Mouse (Mus musculus): ENCODE measurements around the gene Slc2a9. TPM values are rescaled to one million over a fixed set of nuclear protein-coding genes. Genes with fewer than 3 reads are reported as not detected.

Slc2a9 gene
- polyA plus RNA-seq, 1 experiment from 2014 or later: 4.0 TPM

- Histone ChIP-seq H3K27ac (ENCODE audit: low read length) (no peak overlapping the region), H3K9me3 (replicated peaks; ENCODE audit: control insufficient read depth, low read length) (no peaks in the 10 kb centered on the region), H3K27me3 (ENCODE audit: control insufficient read depth, insufficient read depth, low read depth, low read length) (no peaks in the 10 kb centered on the region), H3K4me3 (ENCODE audit: low read depth, low read length) (no peak overlapping the region), H3K4me2 (ENCODE audit: low read depth, low read length) (no peak overlapping the region), H3K4me1 (ENCODE audit: control insufficient read depth, low read depth, low read length) (no peaks in the 10 kb centered on the region), H3K9ac (ENCODE audit: low read depth, low read length) (no peak overlapping the region), H3K36me3 (ENCODE audit: control insufficient read depth, insufficient read depth) (no peaks in the 10 kb centered on the region)
- no peak for ATAC-seq (ENCODE audit: low read depth)
- WGBS (ENCODE audit: insufficient replicate concordance): 61% methylated on average over 3 of the region's 3 CpGs
Observed at GRCm38 (mm10) chr5:38402288-38402687, 100.7 kb downstream of the Slc2a9 start.

- ATAC-seq (ENCODE audit: low read depth): no peak
- 25% methylated on average over 2 of the region's 2 CpGs for WGBS (ENCODE audit: insufficient replicate concordance)
Observed at GRCm38 (mm10) chr5:38388857-38389256, 114.1 kb downstream of the Slc2a9 start.

GRCm38 (mm10) chr5:38388420-38388823 is 114.5 kb downstream of the Slc2a9 start:
- ATAC-seq (ENCODE audit: low read depth): no peak
- no peaks in the 10 kb centered on the region for H3K9me3 ChIP-seq (replicated peaks; ENCODE audit: control insufficient read depth, low read length)
- H3K36me3 ChIP-seq (ENCODE audit: control insufficient read depth, insufficient read depth): no peaks in the 10 kb centered on the region
- H3K4me1 ChIP-seq (ENCODE audit: control insufficient read depth, low read depth, low read length): no peaks in the 10 kb centered on the region
- no peak overlapping the region for H3K4me2 ChIP-seq (ENCODE audit: low read depth, low read length)
- H3K4me3 ChIP-seq (ENCODE audit: low read depth, low read length): no peak overlapping the region
- WGBS (ENCODE audit: insufficient replicate concordance): 39% methylated on average over 10 of the region's 10 CpGs
- no peak overlapping the region for H3K27ac ChIP-seq (ENCODE audit: low read length)
- H3K9ac ChIP-seq (ENCODE audit: low read depth, low read length): no peak overlapping the region
- no peaks in the 10 kb centered on the region for H3K27me3 ChIP-seq (ENCODE audit: control insufficient read depth, insufficient read depth, low read depth, low read length)

More at GRCm38 (mm10) chr5:38388857-38389256, 114.1 kb downstream of the Slc2a9 start:
- H3K4me1 ChIP-seq (ENCODE audit: control insufficient read depth, low read depth, low read length): no peaks in the 10 kb centered on the region
- no peak overlapping the region for H3K4me2 ChIP-seq (ENCODE audit: low read depth, low read length)
- H3K9me3 ChIP-seq (replicated peaks; ENCODE audit: control insufficient read depth, low read length): no peaks in the 10 kb centered on the region
- H3K36me3 ChIP-seq (ENCODE audit: control insufficient read depth, insufficient read depth): no peaks in the 10 kb centered on the region
- no peaks in the 10 kb centered on the region for H3K27me3 ChIP-seq (ENCODE audit: control insufficient read depth, insufficient read depth, low read depth, low read length)
- H3K9ac ChIP-seq (ENCODE audit: low read depth, low read length): no peak overlapping the region
- no peak overlapping the region for H3K4me3 ChIP-seq (ENCODE audit: low read depth, low read length)
- no peak overlapping the region for H3K27ac ChIP-seq (ENCODE audit: low read length)

- H3K4me2 ChIP-seq (ENCODE audit: low read depth, low read length): no peak overlapping the region
- H3K9ac ChIP-seq (ENCODE audit: low read depth, low read length): no peak overlapping the region
- H3K27ac ChIP-seq (ENCODE audit: low read length): no peak overlapping the region
- no peaks in the 10 kb centered on the region for H3K27me3 ChIP-seq (ENCODE audit: control insufficient read depth, insufficient read depth, low read depth, low read length)
- no peaks in the 10 kb centered on the region for H3K4me1 ChIP-seq (ENCODE audit: control insufficient read depth, low read depth, low read length)
- WGBS (ENCODE audit: insufficient replicate concordance): 65% methylated on average over 5 of the region's 5 CpGs
- no peak for ATAC-seq (ENCODE audit: low read depth)
- H3K9me3 ChIP-seq (replicated peaks; ENCODE audit: control insufficient read depth, low read length): no peaks in the 10 kb centered on the region
- H3K36me3 ChIP-seq (ENCODE audit: control insufficient read depth, insufficient read depth): peaks cover under 1% of the 10 kb centered on the region; the same call in 1 of the 2 replicates
- no peak overlapping the region for H3K4me3 ChIP-seq (ENCODE audit: low read depth, low read length)
Observed at GRCm38 (mm10) chr5:38379970-38380369, 123.0 kb downstream of the Slc2a9 start.

- H3K27me3 ChIP-seq (ENCODE audit: control insufficient read depth, insufficient read depth, low read depth, low read length): no peaks in the 10 kb centered on the region
- ATAC-seq (ENCODE audit: low read depth): no peak
- 35% methylated on average over 5 of the region's 5 CpGs for WGBS (ENCODE audit: insufficient replicate concordance)
- no peaks in the 10 kb centered on the region for H3K4me1 ChIP-seq (ENCODE audit: control insufficient read depth, low read depth, low read length)
- no peak overlapping the region for H3K4me3 ChIP-seq (ENCODE audit: low read depth, low read length)
- no peaks in the 10 kb centered on the region for H3K9me3 ChIP-seq (replicated peaks; ENCODE audit: control insufficient read depth, low read length)
- no peak overlapping the region for H3K9ac ChIP-seq (ENCODE audit: low read depth, low read length)
- peaks cover 3% of the 10 kb centered on the region; the same call in 1 of the 2 replicates for H3K36me3 ChIP-seq (ENCODE audit: control insufficient read depth, insufficient read depth)
- no peak overlapping the region for H3K4me2 ChIP-seq (ENCODE audit: low read depth, low read length)
- H3K27ac ChIP-seq (ENCODE audit: low read length): no peak overlapping the region
Observed at GRCm38 (mm10) chr5:38372369-38372768, 130.6 kb downstream of the Slc2a9 start.

GRCm38 (mm10) chr5:38371308-38371707 is 131.6 kb downstream of the Slc2a9 start:
- Histone ChIP-seq H3K9me3 (replicated peaks; ENCODE audit: control insufficient read depth, low read length) (no peaks in the 10 kb centered on the region), H3K36me3 (ENCODE audit: control insufficient read depth, insufficient read depth) (peaks cover 3% of the 10 kb centered on the region; the same call in 1 of the 2 replicates), H3K4me3 (ENCODE audit: low read depth, low read length) (no peak overlapping the region), H3K4me1 (ENCODE audit: control insufficient read depth, low read depth, low read length) (peaks cover 4% of the 10 kb centered on the region; the same call in 1 of the 2 replicates), H3K9ac (ENCODE audit: low read depth, low read length) (no peak overlapping the region), H3K4me2 (ENCODE audit: low read depth, low read length) (no peak overlapping the region), H3K27ac (ENCODE audit: low read length) (no peak overlapping the region), H3K27me3 (ENCODE audit: control insufficient read depth, insufficient read depth, low read depth, low read length) (no peaks in the 10 kb centered on the region)
- 67% methylated on average over 1 of the region's 1 CpGs for WGBS (ENCODE audit: insufficient replicate concordance)
- no peak for ATAC-seq (ENCODE audit: low read depth)

- peak overlapping the region; percentile 27 for H3K4me3 ChIP-seq (ENCODE audit: low read depth, low read length)
- no peaks in the 10 kb centered on the region for H3K27me3 ChIP-seq (ENCODE audit: control insufficient read depth, insufficient read depth, low read depth, low read length)
- 17% methylated on average over 18 of the region's 18 CpGs for WGBS (ENCODE audit: insufficient replicate concordance)
- peak overlapping the region; percentile 47 for H3K4me2 ChIP-seq (ENCODE audit: low read depth, low read length)
- H3K36me3 ChIP-seq (ENCODE audit: control insufficient read depth, insufficient read depth): no peaks in the 10 kb centered on the region
- H3K27ac ChIP-seq (ENCODE audit: low read length): no peak overlapping the region
- H3K4me1 ChIP-seq (ENCODE audit: control insufficient read depth, low read depth, low read length): peaks cover 4% of the 10 kb centered on the region; the same call in 1 of the 2 replicates
- ATAC-seq (ENCODE audit: low read depth): peak; percentile 54
- no peaks in the 10 kb centered on the region for H3K9me3 ChIP-seq (replicated peaks; ENCODE audit: control insufficient read depth, low read length)
- no peak overlapping the region for H3K9ac ChIP-seq (ENCODE audit: low read depth, low read length)
Observed at GRCm38 (mm10) chr5:38366650-38367470, 136.1 kb downstream of the Slc2a9 start.

GRCm38 (mm10) chr5:38365521-38365920 is 137.4 kb downstream of the Slc2a9 start:
- WGBS (ENCODE audit: insufficient replicate concordance): 62% methylated on average over 2 of the region's 2 CpGs
- no peak overlapping the region for H3K9ac ChIP-seq (ENCODE audit: low read depth, low read length)
- H3K4me1 ChIP-seq (ENCODE audit: control insufficient read depth, low read depth, low read length): peaks cover 4% of the 10 kb centered on the region; the same call in 1 of the 2 replicates
- H3K9me3 ChIP-seq (replicated peaks; ENCODE audit: control insufficient read depth, low read length): no peaks in the 10 kb centered on the region
- no peaks in the 10 kb centered on the region for H3K36me3 ChIP-seq (ENCODE audit: control insufficient read depth, insufficient read depth)
- H3K4me2 ChIP-seq (ENCODE audit: low read depth, low read length): no peak overlapping the region
- no peak overlapping the region for H3K27ac ChIP-seq (ENCODE audit: low read length)
- H3K4me3 ChIP-seq (ENCODE audit: low read depth, low read length): no peak overlapping the region
- no peaks in the 10 kb centered on the region for H3K27me3 ChIP-seq (ENCODE audit: control insufficient read depth, insufficient read depth, low read depth, low read length)
- no peak for ATAC-seq (ENCODE audit: low read depth)

- no peak overlapping the region for H3K4me3 ChIP-seq (ENCODE audit: low read depth, low read length)
- no peak for ATAC-seq (ENCODE audit: low read depth)
- H3K4me2 ChIP-seq (ENCODE audit: low read depth, low read length): no peak overlapping the region
- no peaks in the 10 kb centered on the region for H3K36me3 ChIP-seq (ENCODE audit: control insufficient read depth, insufficient read depth)
- H3K9ac ChIP-seq (ENCODE audit: low read depth, low read length): no peak overlapping the region
- no peak overlapping the region for H3K27ac ChIP-seq (ENCODE audit: low read length)
- H3K9me3 ChIP-seq (replicated peaks; ENCODE audit: control insufficient read depth, low read length): no peaks in the 10 kb centered on the region
- no peaks in the 10 kb centered on the region for H3K27me3 ChIP-seq (ENCODE audit: control insufficient read depth, insufficient read depth, low read depth, low read length)
- H3K4me1 ChIP-seq (ENCODE audit: control insufficient read depth, low read depth, low read length): peaks cover 4% of the 10 kb centered on the region; the same call in 1 of the 2 replicates
- WGBS (ENCODE audit: insufficient replicate concordance): 57% methylated on average over 5 of the region's 5 CpGs
Observed at GRCm38 (mm10) chr5:38364396-38364795, 138.5 kb downstream of the Slc2a9 start.
